Mouse (Mus musculus) embryo, embryonic 10 days (tissue): ENCODE data around the gene Shank1.

Experiments used
- DNase-seq: peaks from one replicate; pipeline ENCODE4 v3.0.0-alpha.2; 2015; ENCODE audit warnings: low spot score

Gene Shank1

GRCm38 (mm10) chr7:44341119-44341518 lies 31.1 kb downstream of the Shank1 start:
- DNase-seq = no peak

DNA sequence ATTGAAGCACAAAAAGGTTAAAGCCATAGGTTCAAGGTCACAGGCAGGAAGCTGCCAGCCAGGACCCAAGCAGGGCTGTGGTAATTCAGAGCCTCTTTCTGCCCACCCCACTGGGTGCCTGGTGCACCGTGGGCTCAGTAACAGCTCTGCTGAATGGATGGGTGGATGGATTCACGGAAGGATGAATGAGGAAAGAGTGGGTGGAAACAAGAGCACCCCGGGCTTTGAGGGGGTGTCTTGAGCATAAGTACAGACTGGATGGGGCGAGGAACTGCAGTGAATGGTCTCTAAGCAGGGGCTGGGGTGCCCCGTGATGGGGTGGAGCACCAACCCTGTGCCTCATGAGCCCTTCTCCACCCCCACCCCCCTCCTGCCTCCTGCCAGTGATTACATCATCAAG lies 31.7 kb downstream of the Shank1 start:
- no peak for DNase-seq

GRCm38 (mm10) chr7:44343459-44344015 lies 33.5 kb downstream of the Shank1 start:
- DNase-seq = no peak

GRCm38 (mm10) chr7:44344622-44345021 lies 34.6 kb downstream of the Shank1 start:
- no peak for DNase-seq

GRCm38 (mm10) chr7:44349043-44349442 lies 39.0 kb downstream of the Shank1 start:
- no peak for DNase-seq

GRCm38 (mm10) chr7:44350957-44351711 lies 41.1 kb downstream of the Shank1 start:
- DNase-seq = peak; percentile 88

DNA sequence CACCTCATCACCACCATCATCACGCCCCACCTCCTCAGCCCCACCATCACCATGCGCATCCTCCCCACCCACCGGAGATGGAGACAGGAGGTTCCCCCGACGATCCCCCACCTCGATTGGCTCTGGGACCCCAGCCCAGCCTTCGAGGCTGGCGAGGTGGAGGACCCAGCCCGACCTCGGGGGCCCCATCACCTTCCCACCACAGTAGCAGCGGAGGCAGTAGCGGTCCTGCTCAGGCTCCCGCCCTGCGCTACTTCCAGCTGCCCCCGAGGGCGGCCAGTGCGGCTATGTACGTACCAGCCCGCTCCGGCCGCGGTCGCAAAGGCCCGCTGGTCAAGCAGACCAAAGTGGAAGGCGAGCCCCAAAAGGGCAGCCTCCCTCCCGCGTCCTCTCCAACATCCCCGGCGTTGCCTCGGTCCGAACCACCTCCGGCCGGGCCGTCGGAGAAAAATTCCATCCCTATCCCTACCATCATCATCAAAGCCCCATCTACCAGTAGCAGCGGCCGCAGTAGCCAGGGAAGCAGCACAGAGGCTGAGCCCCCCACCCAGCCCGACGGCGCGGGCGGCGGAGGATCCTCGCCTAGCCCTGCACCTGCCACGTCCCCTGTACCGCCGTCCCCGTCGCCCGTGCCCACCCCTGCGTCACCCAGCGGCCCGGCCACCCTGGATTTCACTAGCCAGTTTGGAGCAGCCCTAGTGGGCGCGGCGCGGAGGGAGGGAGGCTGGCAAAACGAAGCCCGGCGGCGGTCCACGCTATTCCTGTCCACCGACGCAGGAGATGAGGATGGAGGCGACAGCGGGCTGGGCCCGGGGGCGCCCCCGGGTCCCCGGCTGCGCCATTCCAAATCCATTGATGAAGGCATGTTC lies 42.1 kb downstream of the Shank1 start:
- no peak for DNase-seq

DNA sequence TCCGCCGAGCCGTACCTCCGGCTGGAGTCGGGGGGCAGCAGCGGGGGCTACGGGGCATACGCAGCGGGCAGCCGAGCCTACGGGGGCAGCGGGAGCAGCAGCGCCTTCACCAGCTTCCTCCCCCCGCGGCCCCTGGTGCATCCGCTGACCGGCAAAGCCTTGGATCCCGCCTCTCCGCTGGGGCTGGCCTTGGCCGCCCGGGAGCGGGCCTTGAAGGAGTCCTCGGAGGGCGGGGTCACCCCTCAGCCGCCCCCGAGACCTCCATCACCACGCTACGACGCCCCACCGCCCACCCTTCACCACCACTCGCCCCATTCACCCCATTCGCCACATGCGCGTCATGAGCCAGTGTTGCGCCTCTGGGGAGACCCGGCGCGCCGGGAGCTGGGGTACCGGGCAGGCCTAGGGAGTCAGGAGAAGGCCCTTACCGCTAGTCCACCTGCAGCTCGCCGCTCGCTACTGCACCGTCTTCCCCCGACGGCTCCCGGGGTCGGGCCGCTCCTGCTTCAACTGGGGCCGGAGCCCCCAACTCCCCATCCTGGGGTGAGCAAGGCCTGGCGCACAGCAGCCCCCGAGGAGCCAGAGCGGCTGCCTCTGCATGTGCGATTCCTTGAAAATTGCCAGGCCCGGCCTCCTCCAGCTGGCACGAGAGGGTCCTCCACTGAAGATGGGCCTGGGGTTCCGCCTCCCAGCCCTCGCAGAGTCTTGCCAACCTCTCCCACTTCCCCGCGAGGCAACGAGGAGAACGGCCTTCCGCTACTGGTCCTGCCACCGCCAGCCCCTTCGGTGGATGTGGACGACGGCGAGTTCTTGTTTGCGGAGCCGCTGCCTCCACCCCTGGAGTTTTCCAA lies 42.9 kb downstream of the Shank1 start:
- no peak for DNase-seq

DNA sequence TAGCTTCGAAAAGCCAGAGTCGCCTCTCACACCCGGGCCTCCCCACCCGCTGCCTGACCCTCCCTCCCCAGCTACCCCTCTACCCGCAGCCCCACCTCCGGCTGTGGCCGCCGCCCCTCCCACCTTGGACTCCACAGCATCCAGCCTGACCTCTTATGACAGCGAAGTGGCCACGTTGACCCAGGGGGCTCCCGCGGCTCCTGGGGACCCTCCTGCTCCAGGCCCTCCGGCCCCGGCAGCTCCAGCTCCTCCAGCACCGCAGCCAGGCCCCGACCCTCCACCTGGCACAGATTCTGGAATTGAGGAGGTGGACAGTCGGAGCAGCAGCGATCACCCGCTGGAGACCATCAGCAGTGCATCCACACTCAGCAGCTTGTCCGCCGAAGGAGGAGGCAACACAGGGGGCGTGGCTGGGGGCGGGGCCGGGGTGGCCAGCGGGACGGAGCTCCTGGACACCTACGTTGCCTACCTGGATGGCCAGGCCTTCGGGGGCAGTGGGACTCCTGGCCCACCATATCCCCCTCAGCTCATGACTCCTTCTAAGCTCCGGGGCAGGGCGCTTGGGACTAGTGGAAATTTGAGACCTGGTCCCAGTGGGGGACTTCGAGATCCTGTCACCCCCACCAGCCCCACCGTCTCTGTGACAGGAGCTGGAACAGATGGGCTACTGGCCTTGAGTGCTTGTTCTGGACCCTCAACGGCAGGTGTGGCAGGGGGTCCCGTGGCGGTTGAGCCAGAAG lies 43.7 kb downstream of the Shank1 start:
- DNase-seq = peak; percentile 44

DNA sequence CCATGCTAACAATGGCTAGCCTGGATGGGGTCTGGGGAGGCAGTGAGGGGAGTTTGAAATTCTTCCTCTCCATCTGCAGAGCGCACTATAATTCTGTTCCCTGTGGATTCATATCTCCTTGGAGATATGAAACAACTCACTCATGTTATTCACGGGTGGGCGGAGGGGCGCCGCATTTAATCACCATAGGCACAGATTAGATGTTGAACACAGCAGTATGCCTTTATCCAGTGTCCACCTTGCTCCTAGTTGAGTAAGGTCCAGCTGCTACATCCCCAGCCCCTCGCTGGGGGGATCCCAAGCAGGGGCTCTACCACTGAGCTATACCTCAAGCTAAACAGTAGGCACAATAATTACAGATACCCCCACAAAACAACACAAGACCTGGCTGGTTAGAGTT lies 45.4 kb downstream of the Shank1 start:
- no peak for DNase-seq

DNA sequence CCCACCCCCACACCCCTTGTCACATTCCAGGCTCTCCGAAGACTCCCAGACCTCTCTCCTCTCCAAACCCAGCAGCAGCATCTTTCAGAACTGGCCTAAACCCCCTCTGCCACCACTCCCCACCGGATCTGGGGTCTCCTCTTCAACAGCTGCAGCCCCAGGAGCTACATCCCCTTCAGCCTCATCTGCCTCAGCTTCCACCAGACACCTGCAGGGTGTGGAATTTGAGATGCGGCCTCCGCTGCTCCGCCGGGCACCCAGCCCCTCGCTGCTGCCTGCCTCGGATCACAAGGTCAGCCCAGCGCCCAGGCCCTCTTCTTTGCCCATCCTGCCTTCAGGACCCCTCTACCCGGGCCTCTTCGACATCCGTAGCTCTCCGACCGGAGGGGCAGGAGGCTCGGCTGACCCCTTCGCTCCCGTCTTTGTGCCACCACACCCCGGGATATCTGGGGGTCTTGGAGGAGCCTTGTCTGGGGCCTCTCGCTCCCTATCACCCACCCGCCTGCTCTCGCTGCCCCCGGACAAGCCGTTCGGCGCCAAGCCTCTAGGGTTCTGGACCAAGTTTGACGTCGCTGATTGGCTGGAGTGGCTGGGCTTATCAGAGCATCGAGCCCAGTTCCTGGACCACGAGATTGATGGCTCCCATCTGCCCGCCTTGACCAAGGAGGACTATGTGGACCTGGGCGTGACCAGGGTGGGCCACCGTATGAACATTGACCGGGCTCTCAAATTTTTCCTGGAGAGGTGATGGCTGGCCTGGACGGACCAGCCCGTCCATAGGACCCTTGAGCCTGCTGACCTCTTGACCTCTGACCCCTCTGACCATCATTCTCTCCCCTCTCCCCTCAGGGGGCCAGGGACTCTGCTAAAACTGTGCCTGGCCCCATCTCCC lies 46.8 kb downstream of the Shank1 start:
- DNase-seq = peak; percentile 67

- no peak for DNase-seq
These were observed 47.5 kb downstream of the Shank1 start for GRCm38 (mm10) chr7:44357531-44357930.

GRCm38 (mm10) chr7:44358012-44358411 lies 48.0 kb downstream of the Shank1 start:
- peak; percentile 26 for DNase-seq

DNA sequence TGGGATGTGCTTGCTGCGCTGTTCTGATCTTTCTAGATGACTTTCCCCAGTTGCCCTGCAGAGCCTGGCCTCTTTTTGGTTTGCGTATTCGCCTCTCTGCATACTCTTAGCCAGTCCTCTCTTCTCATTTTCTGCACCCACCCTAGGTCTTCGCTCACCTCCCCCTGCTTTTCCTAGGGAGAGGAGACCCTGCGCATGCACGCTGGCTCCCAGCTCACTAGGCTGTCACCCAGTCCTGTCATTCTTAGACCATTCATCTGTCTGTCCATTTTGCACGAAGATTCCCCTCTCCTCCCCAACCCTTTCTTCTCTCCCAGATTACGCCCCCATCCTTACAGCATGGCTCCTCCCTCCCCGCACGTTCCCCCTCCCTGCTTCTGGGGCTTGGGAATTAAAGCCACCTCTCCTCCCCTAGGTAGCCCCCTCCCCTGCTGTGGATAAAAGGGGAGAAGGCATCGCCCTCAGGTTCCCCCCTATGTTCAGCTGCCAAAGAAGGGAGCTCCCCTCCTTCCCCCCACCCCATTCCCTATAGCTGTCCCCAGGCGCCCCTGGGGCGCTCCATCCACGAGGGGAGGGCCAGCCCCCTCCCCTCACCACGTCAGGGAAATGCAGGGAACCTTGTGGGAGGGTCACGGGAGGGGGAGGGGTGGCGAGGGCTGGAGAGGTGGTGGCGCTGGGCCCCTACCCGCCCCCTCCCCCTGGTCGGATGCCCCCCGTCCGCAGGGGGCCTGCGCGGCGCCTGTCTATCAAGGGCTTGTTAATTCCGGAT lies 49.0 kb downstream of the Shank1 start:
- DNase-seq = peak; percentile 40

DNA sequence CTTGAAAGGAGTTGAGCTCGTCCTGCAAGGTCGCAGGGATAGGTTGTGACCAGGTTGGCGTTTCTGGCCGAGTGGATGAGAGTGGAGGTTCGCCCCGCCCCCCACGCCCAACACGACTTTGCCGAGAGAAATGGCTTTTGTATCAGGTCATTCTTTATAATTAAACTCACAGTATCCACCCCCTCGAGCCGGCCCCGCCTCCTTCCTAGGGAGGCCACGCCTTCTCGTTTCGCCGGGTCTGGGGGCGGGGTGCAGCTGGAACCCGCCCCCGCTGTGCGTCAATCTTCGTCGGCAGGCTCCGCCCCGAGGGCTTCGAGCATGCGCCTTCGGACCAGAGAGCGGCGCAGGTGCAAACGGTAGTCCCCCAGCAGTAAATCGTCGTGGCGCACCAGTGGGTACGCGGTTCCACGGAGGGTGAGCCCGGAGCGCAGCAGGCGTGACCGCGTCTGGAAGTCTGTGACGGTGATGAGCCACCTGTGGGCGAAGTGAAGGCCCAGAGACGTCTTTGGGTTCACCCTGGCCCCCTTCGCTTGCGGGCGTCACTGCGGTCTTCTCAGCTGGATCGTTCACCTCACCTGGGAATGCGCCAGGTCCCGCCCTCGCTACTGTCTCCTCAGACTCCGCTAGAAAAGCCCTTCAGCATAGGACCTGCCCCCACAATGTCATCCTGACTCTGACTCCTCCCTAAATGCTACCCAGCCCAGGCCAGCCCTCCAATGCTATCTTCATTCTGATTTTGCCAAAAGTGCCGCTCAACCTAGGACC lies 50.0 kb downstream of the Shank1 start:
- peak; percentile 93 for DNase-seq

- DNase-seq = no peak
These were observed 50.8 kb downstream of the Shank1 start for GRCm38 (mm10) chr7:44360792-44361301.

DNA sequence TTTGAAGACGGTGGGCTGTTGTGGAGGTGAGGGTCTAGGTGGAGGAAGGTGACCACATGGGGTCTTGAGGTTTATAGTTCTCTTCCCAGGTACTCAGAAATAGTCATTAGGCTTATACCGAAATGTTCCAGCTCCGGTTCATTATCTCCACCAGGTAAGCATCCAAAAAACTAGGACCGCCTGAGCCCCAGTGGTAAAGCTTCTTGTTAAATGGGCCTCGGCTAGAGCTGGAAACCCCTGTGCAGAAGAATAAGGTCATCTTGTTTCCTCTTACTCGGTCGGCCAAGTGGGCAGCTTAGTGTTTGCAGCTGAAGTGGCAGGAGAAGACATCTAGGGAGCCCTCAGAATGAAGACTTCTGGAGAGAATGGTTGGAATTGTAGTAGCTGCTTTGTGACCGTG lies 62.6 kb downstream of the Shank1 start:
- no peak for DNase-seq

DNA sequence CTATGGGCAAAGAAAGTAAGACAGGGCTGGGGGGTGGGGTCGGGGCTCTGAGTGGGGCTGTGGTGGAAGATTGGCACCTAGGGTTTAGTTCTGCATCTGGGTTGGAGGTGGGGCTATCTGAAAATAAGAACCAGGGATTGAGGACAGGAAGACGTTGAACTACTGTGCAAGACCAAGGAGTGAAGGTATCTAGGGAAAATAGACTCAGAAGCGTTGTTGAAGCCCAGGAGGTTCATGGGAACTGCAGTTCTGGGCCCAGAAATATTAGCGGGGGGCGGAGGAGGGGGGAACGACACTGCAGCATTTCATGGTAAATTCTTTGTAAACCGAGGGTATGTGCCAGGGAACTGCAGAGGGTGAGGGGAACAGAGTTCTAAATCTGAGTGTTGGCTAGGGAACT lies 63.4 kb downstream of the Shank1 start:
- no peak for DNase-seq
